Mouse (Mus musculus) left cerebral cortex, adult 9 months (tissue): ENCODE data around the gene Arl3.
"Not testable (repeated sequence)": the region's sequence is repeated elsewhere in the genome, so short reads cannot be mapped to it uniquely, and the experiment has no call there.

Experiments
- DNase-seq, 2 experiments: peaks; one replicate each; pipeline ENCODE4 v3.0.0; 2022; ENCODE audit warnings: low spot score in 2 of 2

Gene Arl3

DNA sequence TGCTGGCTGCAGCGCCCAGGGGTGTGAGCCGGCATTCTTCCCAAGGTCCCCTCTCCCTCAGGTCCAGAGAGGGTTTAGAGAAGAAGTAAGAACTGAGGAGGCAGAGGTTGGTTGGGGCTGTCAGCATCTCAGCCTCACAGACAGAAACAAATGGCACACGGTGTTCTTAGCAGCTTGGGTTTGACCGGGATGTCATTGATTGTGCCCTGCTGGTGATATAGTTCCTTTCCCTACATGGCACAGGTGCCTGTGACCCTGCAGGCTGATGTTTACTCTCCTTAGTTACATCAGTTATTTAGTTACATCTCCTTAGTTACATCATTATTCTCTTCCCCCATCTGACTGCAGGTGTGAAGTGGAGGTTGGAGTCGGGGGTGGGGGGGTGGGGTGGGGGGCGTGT is 18.6 kb upstream of the Arl3 start:
- DNase-seq = no peak

DNA sequence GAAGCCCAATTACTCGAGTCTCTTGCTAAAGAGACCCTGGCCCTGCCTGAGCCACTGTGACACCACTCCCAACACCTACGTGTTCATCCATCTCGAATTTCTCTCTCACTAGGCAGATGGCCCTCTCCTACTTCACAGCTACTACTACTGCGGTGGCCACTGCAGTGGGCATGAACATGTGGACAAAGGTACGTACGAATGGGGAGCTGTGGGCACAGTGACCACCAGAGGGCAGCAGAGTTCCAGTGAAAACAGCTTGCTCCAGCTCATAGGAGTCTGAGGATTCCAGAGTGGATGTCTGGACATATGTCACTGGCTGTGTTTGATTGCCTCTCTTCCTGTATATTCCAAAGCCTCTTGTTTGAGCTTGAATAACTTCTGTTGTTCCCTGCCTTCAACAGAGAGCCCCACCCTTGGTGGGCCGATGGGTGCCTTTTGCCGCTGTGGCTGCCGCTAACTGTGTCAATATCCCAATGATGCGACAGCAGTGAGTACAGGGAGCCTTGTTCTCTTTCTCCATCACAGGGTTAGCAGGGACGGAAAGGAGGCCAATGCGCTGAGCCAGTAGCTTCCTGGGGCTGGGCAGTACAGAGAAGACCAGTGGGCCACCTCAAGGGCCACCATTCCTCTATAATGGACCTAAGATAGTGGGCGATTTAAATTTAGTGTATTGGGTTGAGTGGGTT is 15.0 kb upstream of the Arl3 start:
- peak in 1 of 2 experiments; percentile 90 for DNase-seq

DNA sequence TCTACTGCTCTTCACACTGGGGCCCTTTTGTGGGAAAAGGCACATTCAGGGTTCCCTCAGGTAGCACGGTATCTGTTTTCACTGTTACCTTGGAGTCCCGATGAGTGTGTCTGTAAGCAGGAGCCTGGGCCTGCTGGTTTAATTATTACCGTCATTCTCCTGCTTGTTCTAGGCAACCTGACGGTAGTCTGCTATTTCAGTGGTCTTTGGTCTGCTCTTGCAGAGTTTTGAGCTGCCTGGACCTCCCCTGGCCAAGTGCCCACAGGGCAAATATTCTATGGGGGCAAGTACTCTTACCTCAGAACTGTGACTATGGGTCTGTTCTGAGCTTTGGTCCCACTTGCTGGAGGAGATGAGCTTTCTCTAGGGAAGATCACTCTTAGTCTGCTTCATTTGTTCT is 2.2 kb upstream of the Arl3 start:
- DNase-seq = no peak

DNA sequence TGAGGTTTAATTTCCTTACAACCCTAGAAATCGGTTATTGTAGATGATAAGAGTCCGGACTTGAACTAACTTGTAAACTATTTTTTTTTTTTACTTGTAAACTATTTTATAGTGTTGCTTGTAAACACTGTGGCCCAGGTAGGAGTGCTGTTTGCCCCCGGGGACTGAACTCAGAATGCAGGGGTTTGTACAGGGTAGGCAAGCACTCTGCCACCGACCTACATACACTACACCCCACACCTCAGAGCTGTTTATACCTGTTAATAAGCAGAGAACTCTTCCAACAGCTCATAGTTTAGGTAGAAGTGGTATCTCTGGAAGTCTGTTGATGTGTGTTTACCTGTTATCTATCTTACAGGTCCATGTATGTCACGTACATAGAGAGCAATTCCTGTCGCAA is 992 bp upstream of the Arl3 start:
- no peak for DNase-seq

DNA sequence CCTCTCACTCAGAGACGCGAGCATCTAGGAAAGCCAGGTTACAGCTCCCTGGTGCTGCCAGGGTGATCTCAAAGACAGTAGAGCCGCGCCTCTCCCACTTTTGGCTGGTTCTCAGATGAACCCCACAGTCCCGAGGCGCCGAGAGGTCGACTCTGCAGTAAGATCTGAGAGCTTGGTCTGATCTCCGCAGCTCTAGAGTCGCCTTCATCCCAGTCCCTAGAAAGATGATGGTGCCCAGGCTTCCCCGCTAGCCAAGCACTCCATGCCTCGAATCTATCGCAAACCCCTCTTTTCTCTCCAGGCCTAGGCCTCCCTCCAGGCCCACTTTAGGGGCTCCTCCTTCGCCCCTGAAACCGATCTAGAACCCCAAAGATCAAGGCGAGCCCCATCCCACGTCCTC is 450 bp downstream of the Arl3 start:
- DNase-seq = peak in 1 of 2 experiments; percentile 15

DNA sequence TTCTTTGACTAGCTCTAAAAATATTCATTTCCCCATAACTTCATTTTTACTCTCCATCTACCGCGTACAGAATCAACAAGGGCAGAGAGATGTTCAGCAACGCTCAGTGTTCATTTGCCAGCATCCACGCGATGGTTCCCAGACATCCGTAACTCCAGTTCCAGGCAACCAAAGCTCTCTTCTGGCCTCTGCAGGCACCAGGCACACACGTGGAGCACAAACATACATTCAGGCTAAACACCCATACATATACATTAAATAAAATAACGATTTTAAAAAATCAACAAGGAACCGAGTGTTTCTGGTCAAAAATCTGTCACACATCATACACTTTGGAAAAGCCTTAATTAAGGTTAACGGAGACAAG is 1.1 kb downstream of the Arl3 start:
- no peak for DNase-seq

DNA sequence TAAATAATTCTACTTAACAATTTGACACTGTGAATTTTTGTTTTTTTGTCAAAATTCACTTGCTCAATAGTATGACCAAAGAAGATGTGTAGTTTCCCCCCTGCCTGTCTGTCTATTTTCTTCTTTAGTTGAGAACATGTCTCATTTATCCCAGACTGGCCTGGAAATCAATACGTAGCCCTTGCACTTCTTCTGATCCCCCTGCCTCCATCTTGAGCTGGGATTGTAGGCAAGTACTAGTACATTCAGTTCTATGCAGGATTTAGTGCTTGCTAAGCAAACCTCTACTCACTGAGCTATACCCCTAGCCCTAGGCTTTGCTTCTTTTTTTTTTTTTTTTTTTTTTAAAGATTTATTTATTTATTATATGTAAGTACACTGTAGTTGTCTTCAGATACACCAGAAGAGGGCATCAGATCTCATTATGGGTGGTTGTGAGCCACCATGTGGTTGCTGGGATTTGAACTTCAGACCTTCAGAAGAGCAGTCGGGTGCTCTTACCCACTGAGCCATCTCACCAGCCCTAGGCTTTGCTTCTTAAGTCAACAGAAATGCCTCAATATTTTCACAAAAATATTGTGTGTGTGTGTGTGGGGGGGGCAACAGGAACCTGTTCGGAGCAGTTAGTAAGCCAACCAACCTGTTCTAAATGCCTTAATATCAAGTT is 1.7 kb downstream of the Arl3 start:
- not testable (repeated sequence) for DNase-seq

DNA sequence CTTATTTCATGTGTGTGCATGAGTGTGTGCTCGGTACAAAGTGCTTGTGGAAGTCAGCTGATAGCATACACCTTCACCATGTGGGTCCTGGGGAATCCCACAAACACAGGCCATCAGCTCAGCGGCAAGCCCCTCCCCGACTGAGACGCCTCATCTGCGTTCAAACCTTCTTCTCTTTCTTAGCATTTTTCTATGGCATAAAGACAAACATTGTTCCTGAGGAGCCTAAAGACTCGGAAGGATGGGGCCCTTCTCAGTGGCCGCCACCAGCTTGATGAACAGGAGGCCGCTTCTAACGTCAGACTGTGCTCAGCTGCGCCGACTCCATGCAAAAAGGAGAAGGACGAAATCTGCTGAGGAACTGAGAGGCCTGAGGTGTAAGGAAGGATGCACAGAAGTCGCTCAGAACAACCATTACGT is 8.9 kb downstream of the Arl3 start:
- no peak for DNase-seq

DNA sequence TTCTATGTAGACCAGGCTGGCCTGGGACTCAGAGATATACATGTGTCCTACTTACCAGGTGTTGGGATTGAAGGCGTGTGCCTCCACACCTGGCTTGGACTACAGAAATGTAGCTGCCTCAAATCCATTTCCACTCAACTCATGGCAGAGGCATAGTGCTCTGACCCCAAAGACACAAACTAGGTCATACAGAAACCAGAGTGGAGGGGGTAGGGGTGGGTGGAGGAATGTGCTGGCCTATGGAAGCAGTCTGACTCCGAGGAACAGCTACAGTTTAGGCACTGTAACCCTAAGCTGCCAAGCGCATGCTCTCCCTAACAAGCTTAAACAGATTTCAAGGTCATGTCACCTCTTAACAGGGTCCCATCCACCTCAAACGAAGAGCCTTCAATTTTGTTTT is 9.4 kb downstream of the Arl3 start:
- DNase-seq = no peak

DNA sequence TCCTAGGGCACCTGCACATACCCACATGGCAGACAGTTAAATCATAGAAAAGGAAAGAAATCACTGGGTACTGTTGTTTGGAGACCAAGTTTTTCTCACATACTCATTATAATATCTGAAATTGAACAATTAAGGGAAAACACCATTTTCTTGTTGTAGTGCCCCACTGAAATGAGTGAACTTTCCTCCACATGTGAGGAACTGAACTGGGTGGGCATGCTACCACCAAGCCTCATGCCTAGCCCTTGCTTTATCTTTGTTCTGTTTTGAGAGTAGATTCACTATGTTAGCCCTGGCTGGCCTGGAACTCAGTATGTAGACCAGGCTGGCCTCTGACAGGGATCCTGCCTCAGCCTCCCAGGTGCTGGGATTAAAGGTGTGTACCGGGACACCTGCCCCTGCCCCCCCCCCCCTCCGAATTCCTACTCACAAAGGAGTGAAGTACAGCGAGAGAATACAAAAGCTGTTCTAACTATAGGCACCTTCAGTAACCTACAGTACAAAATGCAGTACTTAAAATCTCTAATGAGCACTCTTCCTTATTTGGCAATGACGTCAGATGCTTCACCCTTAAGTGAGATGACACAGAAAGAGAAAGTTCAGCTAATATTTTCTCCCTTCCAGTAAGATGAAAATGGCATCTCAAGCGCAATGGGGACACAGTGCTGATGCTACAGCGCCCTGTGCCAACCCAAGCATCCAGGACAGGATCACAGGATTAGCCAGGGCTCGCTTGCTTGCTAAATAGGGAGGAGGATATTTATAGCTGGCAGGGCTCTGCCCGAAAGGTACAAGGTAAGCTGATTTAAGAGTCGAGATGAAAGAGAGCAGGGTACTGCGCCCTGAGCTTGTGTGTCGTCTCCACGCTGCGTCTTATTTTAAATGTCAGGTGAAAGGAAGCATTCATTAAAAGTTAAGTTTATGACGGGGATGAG is 10.2 kb downstream of the Arl3 start:
- DNase-seq = no peak

DNA sequence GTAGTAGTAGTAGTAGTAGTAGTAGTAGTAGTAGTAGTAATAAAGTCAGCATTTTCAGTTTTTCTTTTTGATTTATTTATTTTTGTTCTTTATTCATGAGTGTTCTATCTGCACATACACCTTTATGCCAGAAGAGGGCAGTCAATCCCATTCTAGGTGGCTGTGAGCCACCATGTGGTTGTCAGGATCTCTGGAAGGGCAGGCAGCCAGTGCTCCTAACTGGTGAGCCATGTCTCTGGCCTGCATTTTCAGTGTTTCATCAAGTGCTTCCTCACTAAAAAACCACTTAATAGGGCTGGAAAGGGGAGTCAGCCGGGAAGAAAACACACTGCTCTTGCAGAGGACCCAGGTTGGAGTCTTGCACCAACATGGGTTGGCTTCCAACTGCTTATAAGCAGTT is 10.9 kb downstream of the Arl3 start:
- DNase-seq = peak in 1 of 2 experiments; percentile 49

DNA sequence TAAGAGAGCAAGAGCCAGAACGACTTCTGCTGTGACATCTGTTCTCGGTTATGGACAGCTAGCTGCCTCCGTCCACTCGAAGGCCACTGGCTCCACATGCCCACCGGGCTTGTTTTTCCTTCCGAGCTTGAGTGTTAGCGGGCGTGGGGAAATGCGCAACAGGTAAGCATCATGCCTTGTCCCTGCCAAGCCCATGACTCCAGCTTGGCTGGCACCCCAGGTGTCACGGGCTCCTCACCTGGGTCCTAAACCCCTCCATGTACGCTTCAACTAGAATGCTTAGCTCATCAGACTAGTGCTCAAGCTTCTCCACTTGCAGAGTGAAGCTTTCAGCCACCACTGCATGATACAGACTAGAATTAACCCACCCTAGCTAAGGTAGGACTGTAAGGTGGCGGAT is 14.4 kb downstream of the Arl3 start:
- DNase-seq = no peak

DNA sequence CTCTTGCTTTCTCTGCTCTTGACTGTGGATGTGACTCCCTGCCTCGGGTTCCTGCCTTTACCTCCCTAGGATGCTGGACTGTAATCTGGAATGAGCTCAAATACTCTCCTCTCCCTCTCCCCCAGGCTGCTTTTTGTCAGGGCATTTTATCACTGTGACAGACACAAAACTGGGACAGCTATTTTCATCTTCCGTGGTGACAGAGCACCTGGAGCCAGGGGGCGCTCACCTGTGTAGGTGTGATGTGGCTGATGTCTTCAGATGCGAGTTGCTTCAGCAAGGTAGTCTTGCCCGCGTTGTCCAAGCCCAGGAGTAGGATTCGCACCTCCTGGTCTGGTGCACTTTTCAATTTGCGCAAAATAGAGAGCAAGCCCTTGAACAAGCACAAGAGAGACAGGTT is 15.0 kb downstream of the Arl3 start:
- no peak for DNase-seq

DNA sequence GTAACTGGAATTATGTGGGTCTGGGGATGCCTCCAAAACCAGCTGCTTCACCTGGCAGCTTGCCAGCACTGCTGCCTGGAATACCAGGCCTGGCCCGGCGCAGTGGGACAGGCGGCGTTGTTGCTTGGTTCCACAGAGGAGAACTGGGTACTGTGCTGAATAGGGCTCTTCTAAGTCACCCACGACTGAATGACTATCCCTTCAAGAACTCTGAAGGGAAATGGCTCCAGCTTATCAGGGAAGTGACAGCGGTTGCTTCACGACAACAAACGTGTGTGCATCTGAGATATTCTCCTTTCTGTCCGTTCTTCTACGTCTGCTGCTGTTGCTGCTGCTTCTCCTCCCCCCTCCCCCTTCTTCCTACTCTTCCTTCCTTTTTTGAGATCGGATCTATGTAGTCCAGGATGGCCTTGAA is 19.4 kb downstream of the Arl3 start:
- no peak for DNase-seq

DNA sequence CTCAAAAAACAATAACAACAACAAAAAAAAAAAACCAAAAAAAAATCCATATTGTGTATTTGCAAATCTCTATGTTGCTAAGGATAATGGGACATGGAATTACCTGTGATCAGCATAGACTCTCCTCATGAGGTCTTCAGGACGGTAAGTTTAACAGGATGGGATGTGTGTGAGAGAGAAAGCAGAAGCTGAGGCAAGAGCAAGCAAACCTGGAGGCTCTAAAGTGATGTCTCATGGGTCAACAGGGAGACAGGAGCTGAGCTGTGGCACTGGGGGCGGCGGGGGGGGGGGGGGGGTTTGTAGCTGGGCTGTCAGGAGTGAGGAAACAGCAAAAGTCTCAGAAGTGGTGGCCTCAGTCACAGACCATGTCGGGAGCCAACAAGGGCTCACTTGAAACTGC is 20.5 kb downstream of the Arl3 start:
- no peak for DNase-seq

DNA sequence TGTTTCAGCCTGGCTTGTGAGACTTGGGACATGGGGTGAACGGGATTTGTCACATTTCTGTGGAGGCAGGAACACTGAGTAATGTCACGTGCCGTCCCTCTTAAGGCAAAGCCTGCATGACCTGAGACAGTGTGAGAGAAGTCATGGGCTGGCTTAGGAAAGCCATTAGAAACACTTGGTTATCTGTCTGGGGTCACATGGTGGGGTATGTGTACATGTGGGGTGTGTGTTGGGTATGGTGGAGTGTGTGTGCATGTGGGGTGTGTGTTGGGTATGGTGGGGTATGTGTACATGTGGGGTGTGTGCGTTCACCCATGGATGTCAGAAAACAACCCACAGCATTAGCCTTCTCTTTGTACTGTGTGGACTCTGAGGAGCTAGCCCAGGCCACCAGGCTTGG is 22.6 kb downstream of the Arl3 start:
- DNase-seq = no peak

DNA sequence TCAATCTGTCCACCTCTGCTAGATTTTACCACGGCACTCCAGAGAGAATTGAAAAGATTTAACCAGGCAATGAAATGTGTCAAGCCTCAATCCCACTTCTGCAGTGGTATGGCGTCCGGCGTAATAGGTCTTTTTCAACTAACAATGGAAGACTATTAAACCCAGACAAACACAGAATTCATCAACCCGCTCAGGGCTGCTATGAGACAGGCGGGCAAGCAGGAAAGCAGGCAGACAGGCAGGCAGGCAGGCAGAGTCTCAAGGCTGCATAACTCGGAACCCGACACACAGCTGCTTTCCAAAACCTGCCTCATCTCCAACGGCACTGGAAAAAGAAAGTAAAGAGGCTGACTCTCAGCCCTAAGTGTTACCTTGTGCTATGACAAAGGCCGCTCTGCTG is 24.9 kb downstream of the Arl3 start:
- DNase-seq = no peak

DNA sequence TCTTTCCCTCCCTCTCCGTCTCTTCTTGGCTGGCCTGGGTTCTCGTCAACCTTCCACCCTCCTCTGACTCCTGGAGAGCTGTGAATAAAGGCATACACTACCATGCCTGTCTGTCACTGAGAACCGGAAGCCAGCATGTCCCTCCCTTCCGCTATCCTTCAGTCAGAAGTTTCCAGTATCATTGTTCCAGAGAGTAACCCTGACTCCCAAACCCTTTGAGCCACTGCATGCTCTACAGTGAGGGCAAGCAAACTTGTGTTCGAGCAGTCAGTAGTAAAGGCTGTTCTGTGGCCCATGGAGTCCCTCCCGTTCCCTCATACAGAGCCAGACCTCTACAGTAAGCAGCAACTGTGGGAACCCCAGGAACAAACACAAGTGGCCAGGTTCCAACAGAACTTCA is 25.4 kb downstream of the Arl3 start:
- DNase-seq = no peak

DNA sequence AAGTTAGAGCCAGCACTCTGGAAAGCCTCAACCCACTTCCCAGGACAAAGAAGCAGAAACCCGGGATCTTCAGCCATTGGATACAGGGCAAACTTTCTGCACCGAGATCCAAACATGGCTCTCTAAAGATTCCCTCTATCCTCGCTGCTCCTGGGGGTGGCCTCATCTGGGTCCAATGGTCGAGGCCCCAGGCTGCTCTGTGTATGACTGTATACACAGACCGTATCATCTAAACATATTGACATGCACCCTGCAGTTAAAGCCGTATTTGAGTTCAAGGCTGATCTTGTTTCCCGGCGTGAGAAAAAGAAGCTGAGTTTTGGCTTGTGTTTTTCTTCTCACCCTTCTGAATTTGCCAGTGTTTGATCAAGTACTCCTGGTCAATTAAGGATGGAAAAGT is 30.2 kb downstream of the Arl3 start:
- no peak for DNase-seq

DNA sequence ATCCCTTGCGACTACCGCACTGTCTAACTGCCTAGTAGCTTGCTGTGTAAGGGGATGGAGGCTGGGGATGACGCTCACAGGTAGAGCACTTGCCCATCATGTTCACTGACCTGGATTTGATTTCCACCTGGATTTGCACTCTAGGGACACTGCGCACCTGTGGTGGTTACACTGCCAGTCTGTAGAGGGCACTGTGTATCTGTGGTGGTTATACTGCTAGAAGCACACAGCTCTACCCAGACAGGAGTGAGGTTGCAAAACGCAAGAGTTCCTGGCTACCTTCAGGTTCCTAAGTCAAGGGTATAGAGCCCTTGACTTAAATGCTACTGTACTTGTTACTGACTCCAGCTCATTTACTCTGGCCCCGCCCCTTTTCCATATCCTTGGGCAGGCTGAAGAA is 34.8 kb downstream of the Arl3 start:
- DNase-seq = no peak

DNA sequence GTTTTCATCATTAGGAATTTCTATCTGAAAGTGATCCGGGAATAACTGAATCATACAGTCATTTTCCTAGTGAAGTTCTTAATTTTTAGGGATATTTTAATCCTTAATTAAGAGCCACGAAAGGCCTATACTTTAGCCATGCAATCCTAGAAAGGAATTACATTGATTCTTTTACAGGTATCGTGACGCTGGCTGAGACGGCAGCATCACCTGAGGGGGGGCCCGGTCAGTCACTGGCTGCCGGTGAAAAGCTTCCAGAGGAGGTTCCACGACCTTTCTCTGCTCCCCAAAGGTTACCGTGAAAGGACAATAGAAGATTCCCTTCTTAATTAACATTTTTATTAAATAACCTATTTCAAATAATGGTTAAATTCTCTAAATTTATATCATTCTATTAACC is 35.6 kb downstream of the Arl3 start:
- no peak for DNase-seq

DNA sequence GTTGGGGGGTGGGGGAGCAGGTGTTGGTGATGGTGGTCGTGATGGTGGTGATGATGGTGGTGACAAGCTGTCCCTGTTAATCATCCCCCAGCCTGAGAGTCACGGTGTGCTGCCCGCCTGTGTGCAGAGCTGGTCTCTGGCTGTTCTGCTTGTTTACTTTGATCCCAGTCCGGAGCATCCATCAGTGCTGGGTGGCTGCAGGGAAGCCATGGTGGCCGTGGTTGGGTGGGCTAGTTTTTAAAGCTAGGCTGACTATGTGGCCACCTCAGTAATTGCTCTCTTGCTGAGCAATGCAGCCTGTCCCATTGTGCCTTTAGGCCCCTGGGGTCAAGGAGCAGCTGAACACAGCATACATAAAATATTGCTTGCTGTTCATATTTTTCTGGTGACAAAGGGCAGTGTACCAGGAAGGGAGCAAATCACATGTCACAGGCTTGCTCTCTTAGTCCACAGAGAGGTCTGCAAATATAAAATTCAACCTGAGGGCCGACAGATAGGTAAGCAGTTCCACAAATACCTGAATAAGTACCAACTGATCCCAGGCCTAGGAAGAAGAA is 38.4 kb downstream of the Arl3 start:
- no peak for DNase-seq
